Mouse (Mus musculus) B cell, adult 67 days (primary cell): ENCODE results near the gene Tmem218. TPM values are rescaled to one million over a fixed set of nuclear protein-coding genes. Genes with fewer than 3 reads are reported as not detected.

Source experiments
- total RNA-seq, 2 experiments: library from RNA; stranded (reverse); gene quantifications; 4 replicates each; pipeline ENCODE4 v1.2.4; 2023

Tmem218 gene
- 1 to 10 TPM; 1.4 to 1.7 TPM for total RNA-seq

GRCm38 (mm10) chr9:37207929-37208411, at the start of gene Tmem218:
Tmem218 (plus strand) TSS chr9:37208223.

DNA sequence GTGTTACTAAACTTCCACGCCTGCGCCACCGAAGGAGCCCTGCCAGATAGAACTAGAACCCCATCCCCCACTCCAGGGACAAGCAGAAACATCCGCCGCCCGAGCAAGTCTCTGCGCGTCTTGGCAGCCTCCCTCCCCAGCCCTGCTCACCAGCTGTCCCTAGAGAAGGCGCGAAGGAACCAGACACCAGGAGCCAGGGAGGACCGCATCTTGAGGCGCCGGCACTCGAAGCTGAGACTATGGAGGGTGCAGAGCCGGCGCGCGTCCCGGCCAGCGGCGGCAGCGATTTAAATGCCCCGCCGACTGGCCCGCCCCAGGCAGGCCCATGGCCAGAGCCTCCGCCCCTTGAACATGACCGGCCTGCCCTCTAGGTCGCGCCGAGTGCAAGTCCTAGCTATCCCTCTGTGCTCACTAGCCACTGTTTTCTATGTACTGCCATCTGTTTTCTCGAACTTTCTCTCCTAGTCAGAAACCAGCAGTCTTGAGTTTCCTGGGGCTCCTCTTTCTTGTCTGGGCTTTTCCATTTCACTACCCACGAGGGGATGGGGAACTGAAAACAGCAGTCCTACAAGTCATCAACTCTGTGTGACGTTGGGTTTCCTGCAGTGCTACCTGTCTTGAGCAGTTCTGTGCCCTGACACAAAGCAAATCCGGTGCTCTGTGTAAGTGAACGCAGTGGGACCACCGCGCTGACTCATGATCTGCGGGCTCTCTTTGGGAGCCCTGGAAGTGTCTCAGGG, 47.3 kb downstream of the Tmem218 start, which contains the start of gene Slc37a2:
TSS of gene Slc37a2 (minus strand) at position 590 of the 740 bp plus-strand sequence.

Other genes starting within 250 kb of the Tmem218 start
- gene Pknox2, start 60.8 kb upstream of the Tmem218 start, total RNA-seq = not detected
- gene Slc37a2, start 47.5 kb downstream of the Tmem218 start, total RNA-seq = 10 to 100 TPM; 30.8 to 36.8 TPM
- 10 to 100 TPM; 15.4 to 16.8 TPM for gene Ccdc15, start 140.2 kb downstream of the Tmem218 start, total RNA-seq
- gene Hepacam, start 159.1 kb downstream of the Tmem218 start, total RNA-seq = not detected
- gene Robo4, start 193.7 kb downstream of the Tmem218 start, total RNA-seq = not detected
- gene Robo3, start 225.0 kb downstream of the Tmem218 start, total RNA-seq = not detected